Mouse (Mus musculus) C2C12 (cell line): ENCODE measurements around the gene Hmga1b. TPM values are rescaled to one million over a fixed set of nuclear protein-coding genes. Genes with fewer than 3 reads are reported as not detected.
"Not testable (repeated sequence)": the region's sequence is repeated elsewhere in the genome, so short reads cannot be mapped to it uniquely, and the experiment has no call there.

ENCODE experiments used
- H3K27me3 ChIP-seq: one replicate; pipeline ENCODE4 v1.6.1; 2011; ENCODE audit not compliant: control insufficient read depth, insufficient read depth, insufficient read length
- H3K36me3 ChIP-seq: one replicate; pipeline ENCODE4 v1.6.1; 2011; ENCODE audit not compliant: control insufficient read depth, insufficient read depth
- H3K4me3 ChIP-seq: one replicate; pipeline ENCODE4 v1.5.1; 2011; ENCODE audit warnings: mild to moderate bottlenecking, control low read depth; ENCODE audit not compliant: poor library complexity, insufficient read depth, severe bottlenecking
- H3K79me2 ChIP-seq: one replicate; pipeline ENCODE4 v1.6.1; 2011; ENCODE audit not compliant: control insufficient read depth, insufficient read depth
- H3K79me3 ChIP-seq: one replicate; pipeline ENCODE4 v1.6.1; 2011; ENCODE audit warnings: low read depth, control low read depth
- H3ac ChIP-seq: one replicate; pipeline ENCODE3; 2011; ENCODE audit warnings: low read depth; ENCODE audit not compliant: control insufficient read depth, insufficient read length
- CEBPB ChIP-seq: IDR thresholded peaks from one replicate; pipeline ENCODE4 v1.6.1; 2011; ENCODE audit warnings: low read depth, mild to moderate bottlenecking, control low read depth, moderate library complexity
- CTCF ChIP-seq: IDR thresholded peaks from one replicate; pipeline ENCODE4 v1.5.1; 2011; ENCODE audit not compliant: control insufficient read depth, insufficient read depth, insufficient read length
- FOSL1 ChIP-seq: IDR thresholded peaks from one replicate; pipeline ENCODE4 v1.8.0; 2011; ENCODE audit warnings: mild to moderate bottlenecking, low read length; ENCODE audit not compliant: poor library complexity, insufficient read depth, severe bottlenecking
- MAX ChIP-seq: IDR thresholded peaks from one replicate; pipeline ENCODE4 v1.6.1; 2011; ENCODE audit warnings: mild to moderate bottlenecking, control low read depth
- MYOD1 ChIP-seq: IDR thresholded peaks from one replicate; pipeline ENCODE4 v1.6.1; 2011; ENCODE audit warnings: low read depth; ENCODE audit not compliant: control insufficient read depth, insufficient read length
- MYOG ChIP-seq: IDR thresholded peaks from one replicate; pipeline ENCODE4 v1.6.1; 2011; ENCODE audit not compliant: control insufficient read depth, insufficient read length; ENCODE audit errors: extremely low read depth
- USF1 ChIP-seq: IDR thresholded peaks from one replicate; pipeline ENCODE4 v1.6.1; 2011; ENCODE audit warnings: low read depth, mild to moderate bottlenecking, control low read depth, moderate library complexity
- polyA plus RNA-seq: library from polyadenylated mRNA; unstranded; fragments of >200 nt; fragmentation: generic; extraction: Trizol; gene quantifications from one replicate; pipeline ENCODE4 v1.2.1, GENCODE M21; 2012; ENCODE audit warnings: missing spikeins

The Hmga1b gene
- polyA plus RNA-seq, 1 experiment = 774 TPM

- Histone ChIP-seq H3K36me3 (no peaks in the 10 kb centered on the region), H3K27me3 (peaks cover 6% of the 10 kb centered on the region), H3K79me3 (no peaks in the 10 kb centered on the region), H3K79me2 (no peaks in the 10 kb centered on the region), H3ac (no peak overlapping the region), H3K4me3 (no peak overlapping the region)
- TF ChIP-seq MAX (no peak), CEBPB (no peak), FOSL1 (no peak), CTCF (no peak), MYOD1 (no peak), USF1 (no peak), MYOG (no peak)
Observed at GRCm38 (mm10) chr11:120747974-120748373, 14.6 kb upstream of the Hmga1b start.

GRCm38 (mm10) chr11:120749430-120749829 is 13.2 kb upstream of the Hmga1b start:
- H3K27me3 ChIP-seq = peaks cover 3% of the 10 kb centered on the region
- TF ChIP-seq MYOG (no peak), CTCF (peak; percentile 28), MYOD1 (no peak)

GRCm38 (mm10) chr11:120751606-120752005 is 11.0 kb upstream of the Hmga1b start:
- no peaks in the 10 kb centered on the region for H3K36me3 ChIP-seq
- no peaks in the 10 kb centered on the region for H3K79me2 ChIP-seq
- TF ChIP-seq MYOG (no peak), CEBPB (no peak), MAX (no peak), USF1 (no peak), FOSL1 (no peak), MYOD1 (no peak), CTCF (no peak)

More at GRCm38 (mm10) chr11:120749430-120749829, 13.2 kb upstream of the Hmga1b start:
- no peaks in the 10 kb centered on the region for H3K36me3 ChIP-seq
- no peak overlapping the region for H3ac ChIP-seq
- no peak overlapping the region for H3K4me3 ChIP-seq
- H3K79me3 ChIP-seq = no peaks in the 10 kb centered on the region
- H3K79me2 ChIP-seq = no peaks in the 10 kb centered on the region

GRCm38 (mm10) chr11:120760236-120760635 is 2.4 kb upstream of the Hmga1b start:
- TF ChIP-seq MAX (no peak), MYOG (no peak), CTCF (no peak), CEBPB (no peak)
- Histone ChIP-seq H3K79me3 (no peaks in the 10 kb centered on the region), H3K27me3 (no peaks in the 10 kb centered on the region), H3ac (no peak overlapping the region), H3K36me3 (no peaks in the 10 kb centered on the region), H3K79me2 (no peaks in the 10 kb centered on the region), H3K4me3 (no peak overlapping the region)

More at GRCm38 (mm10) chr11:120751606-120752005, 11.0 kb upstream of the Hmga1b start:
- H3K79me3 ChIP-seq = no peaks in the 10 kb centered on the region
- H3K27me3 ChIP-seq = no peaks in the 10 kb centered on the region
- no peak overlapping the region for H3K4me3 ChIP-seq
- H3ac ChIP-seq = no peak overlapping the region

- Histone ChIP-seq H3K27me3 (no peaks in the 10 kb centered on the region), H3ac (no peak overlapping the region), H3K79me2 (no peaks in the 10 kb centered on the region), H3K36me3 (no peaks in the 10 kb centered on the region), H3K4me3 (no peak overlapping the region), H3K79me3 (no peaks in the 10 kb centered on the region)
- TF ChIP-seq MYOG = no peak
- peak; percentile 52 for TF ChIP-seq MAX
Observed at GRCm38 (mm10) chr11:120761811-120762671, 553 bp upstream of the Hmga1b start.

DNA sequence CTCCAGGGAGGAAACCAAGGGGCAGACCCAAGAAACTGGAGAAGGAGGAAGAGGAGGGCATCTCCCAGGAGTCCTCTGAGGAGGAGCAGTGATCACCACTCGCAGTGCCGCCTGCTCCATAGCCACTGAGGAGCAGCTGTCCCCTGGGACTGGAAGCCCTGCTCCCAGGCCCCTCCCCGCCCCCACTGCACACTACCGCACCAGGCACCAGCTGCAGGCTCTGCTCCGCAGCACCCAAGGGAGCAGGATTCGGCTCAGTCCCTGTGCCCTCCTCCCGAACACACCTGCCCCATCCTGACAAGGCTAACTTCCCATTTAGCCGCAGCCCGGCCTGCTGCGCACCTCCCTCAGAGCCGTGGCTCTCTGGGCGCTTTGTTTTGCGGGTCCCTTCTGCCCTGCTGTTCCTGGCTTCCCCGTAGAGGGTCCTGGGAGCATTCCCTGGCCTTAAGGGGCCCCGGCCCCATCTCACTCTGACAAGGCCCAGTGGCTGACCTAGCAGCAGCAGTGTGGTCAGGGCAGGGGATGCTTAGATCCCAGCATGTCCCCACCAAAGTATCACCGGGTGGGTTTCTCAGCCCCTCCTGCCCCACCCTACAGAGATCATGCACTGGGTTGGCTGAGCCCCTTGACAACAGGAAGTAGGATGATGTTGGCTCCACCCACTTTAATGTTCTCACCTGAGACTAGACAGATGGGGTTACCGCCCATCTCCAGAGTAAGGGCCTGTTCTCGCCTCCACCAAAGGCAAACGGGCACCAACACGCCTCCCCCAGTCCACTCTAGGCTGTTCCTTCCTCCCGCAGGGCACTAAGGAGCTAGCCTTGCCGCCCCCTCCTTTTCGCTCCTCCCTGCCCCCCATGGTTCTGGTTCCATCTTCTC is 766 bp downstream of the Hmga1b start:
- not testable (repeated sequence) for H3K27me3 ChIP-seq, H3K79me3 ChIP-seq

DNA sequence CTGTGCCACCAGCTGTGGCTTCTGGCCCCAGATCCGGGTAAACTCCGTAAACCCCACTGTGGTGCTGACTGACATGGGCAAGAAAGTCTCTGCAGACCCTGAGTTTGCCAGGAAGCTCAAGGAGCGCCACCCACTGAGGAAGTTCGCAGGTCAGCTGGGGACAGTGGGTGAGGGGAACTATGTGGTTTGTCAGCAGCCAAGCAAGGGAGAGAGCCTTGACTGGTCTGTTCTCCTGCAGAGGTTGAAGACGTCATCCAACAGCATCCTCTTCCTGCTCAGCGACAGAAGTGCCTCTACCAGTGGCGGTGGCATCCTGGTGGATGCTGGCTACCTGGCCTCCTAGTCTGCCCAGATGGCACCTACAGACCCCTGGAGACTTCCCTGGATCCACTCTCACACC is 4.4 kb downstream of the Hmga1b start:
- H3K79me3 ChIP-seq, H3ac ChIP-seq, H3K79me2 ChIP-seq, H3K4me3 ChIP-seq, H3K36me3 ChIP-seq, H3K27me3 ChIP-seq: not testable (repeated sequence)

More for the DNA sequence above, 766 bp downstream of the Hmga1b start:
- not testable (repeated sequence) for H3K36me3 ChIP-seq, H3K79me2 ChIP-seq, H3K4me3 ChIP-seq, H3ac ChIP-seq
